Mouse (Mus musculus) stomach, embryonic 15.5 days (tissue): Measurements from ENCODE around the gene Isoc2a. TPM values are rescaled to one million over a fixed set of nuclear protein-coding genes. Genes with fewer than 3 reads are reported as not detected.

Experiments
- ATAC-seq: fragments of 200-750 bp; cut with Nextera tagmentation; 2 replicates; pipeline ENCODE4 v1.8.0; 2017; ENCODE audit warnings: low read depth, moderate number of reproducible peaks, moderate TSS enrichment; ENCODE audit not compliant: insufficient read depth, low FRiP score
- H3K27ac ChIP-seq: fragments of 300-500 bp; sonication (generic); 2 replicates; pipeline ENCODE4 v1.5.1; 2015; ENCODE audit warnings: mild to moderate bottlenecking, inconsistent platforms
- H3K27me3 ChIP-seq: fragments of 300-500 bp; sonication (generic); replicated peaks from 2 replicates; pipeline ENCODE4 v1.6.1; 2015; ENCODE audit warnings: inconsistent platforms
- H3K36me3 ChIP-seq: fragments of 300-500 bp; sonication (generic); 2 replicates; pipeline ENCODE4 v1.6.1; 2015; ENCODE audit warnings: inconsistent platforms
- H3K4me1 ChIP-seq: fragments of 300-500 bp; sonication (generic); 2 replicates; pipeline ENCODE4 v1.6.1; 2015; ENCODE audit warnings: inconsistent platforms
- H3K4me2 ChIP-seq: fragments of 300-500 bp; sonication (generic); 2 replicates; pipeline ENCODE4 v1.6.1; 2015; ENCODE audit warnings: mild to moderate bottlenecking, inconsistent platforms
- H3K4me3 ChIP-seq: fragments of 300-500 bp; sonication (generic); replicated peaks from 2 replicates; pipeline ENCODE4 v1.5.1; 2015; ENCODE audit warnings: inconsistent platforms
- H3K9ac ChIP-seq: fragments of 300-500 bp; sonication (generic); 2 replicates; pipeline ENCODE4 v1.6.1; 2015; ENCODE audit warnings: inconsistent platforms
- H3K9me3 ChIP-seq: fragments of 300-500 bp; sonication (generic); 2 replicates; pipeline ENCODE4 v1.6.1; 2016; ENCODE audit warnings: inconsistent platforms
- WGBS: fragments of 180-500 bp; shearing (Covaris S2); methylation state at CpG from one replicate; pipeline ENCODE4 v1.1.7; 2015; 5-methylcytosine and 5-hydroxymethylcytosine counted together
- polyA plus RNA-seq: library from polyadenylated mRNA; unstranded; fragments of >200 nt; fragmentation: Nextera tagmentation; extraction: Ambion mirVana; gene quantifications from 2 replicates; pipeline ENCODE4 v1.2.1, GENCODE M21; 2015

Isoc2a gene
- polyA plus RNA-seq, 1 experiment from 2014 or later, result 1.1 TPM

DNA sequence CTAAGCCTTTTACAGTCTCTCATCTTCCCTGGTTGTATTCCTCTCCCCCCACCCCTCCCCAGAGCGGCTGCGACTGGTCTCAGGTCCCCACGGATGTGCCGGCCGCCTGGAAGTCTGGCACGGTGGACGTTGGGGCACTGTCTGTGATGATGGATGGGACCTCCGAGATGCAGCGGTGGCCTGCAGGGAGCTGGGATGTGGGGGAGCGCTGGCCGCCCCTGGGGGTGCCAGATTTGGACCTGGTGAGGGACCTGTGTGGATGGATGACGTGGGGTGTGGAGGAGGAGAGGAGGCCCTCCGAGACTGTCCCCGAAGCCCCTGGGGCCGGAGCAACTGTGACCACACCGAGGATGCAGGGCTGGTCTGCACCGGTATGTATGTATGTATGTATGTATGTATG lies 51.4 kb downstream of the Isoc2a start:
- Histone ChIP-seq H3K4me3 (no peak overlapping the region), H3K4me2 (peak overlapping the region; percentile 28), H3K27ac (no peak overlapping the region), H3K9me3 (no peaks in the 10 kb centered on the region), H3K9ac (no peak overlapping the region), H3K27me3 (no peaks in the 10 kb centered on the region), H3K4me1 (peaks cover 35% of the 10 kb centered on the region), H3K36me3 (no peaks in the 10 kb centered on the region)
- 64% methylated on average over 17 of the region's 17 CpGs for WGBS
- no peak for ATAC-seq

GRCm38 (mm10) chr7:4933103-4933502 lies 56.1 kb downstream of the Isoc2a start:
- no peaks in the 10 kb centered on the region for H3K27me3 ChIP-seq
- no peak overlapping the region for H3K27ac ChIP-seq
- no peaks in the 10 kb centered on the region for H3K4me1 ChIP-seq
- no peaks in the 10 kb centered on the region for H3K9me3 ChIP-seq
- no peak overlapping the region for H3K9ac ChIP-seq
- H3K4me2 ChIP-seq, result no peak overlapping the region
- H3K4me3 ChIP-seq, result no peak overlapping the region
- 77% methylated on average over 12 of the region's 12 CpGs for WGBS
- no peaks in the 10 kb centered on the region for H3K36me3 ChIP-seq
- no peak for ATAC-seq

GRCm38 (mm10) chr7:4934160-4934914 lies 57.4 kb downstream of the Isoc2a start:
- H3K9me3 ChIP-seq, result no peaks in the 10 kb centered on the region
- ATAC-seq, result no peak
- WGBS, result 74% methylated on average over 4 of the region's 4 CpGs
- no peaks in the 10 kb centered on the region for H3K36me3 ChIP-seq
- H3K4me1 ChIP-seq, result no peaks in the 10 kb centered on the region
- no peak overlapping the region for H3K27ac ChIP-seq
- no peak overlapping the region for H3K4me2 ChIP-seq
- no peaks in the 10 kb centered on the region for H3K27me3 ChIP-seq
- H3K9ac ChIP-seq, result no peak overlapping the region
- no peak overlapping the region for H3K4me3 ChIP-seq

GRCm38 (mm10) chr7:4936832-4937231 lies 59.9 kb downstream of the Isoc2a start:
- Histone ChIP-seq H3K4me3 (no peak overlapping the region), H3K9me3 (no peaks in the 10 kb centered on the region), H3K9ac (no peak overlapping the region), H3K4me1 (no peaks in the 10 kb centered on the region), H3K36me3 (no peaks in the 10 kb centered on the region), H3K27me3 (no peaks in the 10 kb centered on the region), H3K27ac (no peak overlapping the region), H3K4me2 (no peak overlapping the region)
- WGBS, result 73% methylated on average over 10 of the region's 10 CpGs
- ATAC-seq, result no peak

GRCm38 (mm10) chr7:4937392-4937791 lies 60.4 kb downstream of the Isoc2a start:
- Histone ChIP-seq H3K9me3 (no peaks in the 10 kb centered on the region), H3K9ac (no peak overlapping the region), H3K4me3 (no peak overlapping the region), H3K27me3 (no peaks in the 10 kb centered on the region), H3K36me3 (no peaks in the 10 kb centered on the region), H3K4me2 (no peak overlapping the region), H3K27ac (no peak overlapping the region), H3K4me1 (no peaks in the 10 kb centered on the region)
- ATAC-seq, result no peak
- WGBS, result 76% methylated on average over 10 of the region's 11 CpGs

DNA sequence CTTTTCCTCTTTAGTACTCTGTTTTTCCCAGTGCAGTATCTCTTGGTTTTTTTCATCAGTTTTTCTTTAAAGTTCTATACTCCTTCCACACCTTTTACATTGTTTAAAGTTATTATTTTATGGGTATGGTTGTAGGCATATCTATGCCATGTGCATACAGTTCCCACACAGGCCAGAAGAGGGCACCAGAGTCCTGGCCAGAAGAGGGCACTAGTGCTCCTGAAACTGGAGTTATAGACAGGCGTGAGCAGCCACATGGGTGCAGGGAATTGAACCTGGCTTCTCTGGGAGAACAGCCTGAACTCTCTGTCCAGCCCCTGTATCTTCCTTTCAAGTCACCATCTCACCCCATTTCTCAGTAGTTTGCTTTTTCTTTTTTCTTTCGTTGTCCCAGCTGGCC lies 61.5 kb downstream of the Isoc2a start:
- WGBS, result 20% methylated on average over 2 of the region's 2 CpGs
- Histone ChIP-seq H3K4me2 (no peak overlapping the region), H3K4me1 (0 out of 2 replicates have a peak, but pooled peaks cover 2% of the 10 kb centered on the region), H3K27me3 (no peaks in the 10 kb centered on the region), H3K9me3 (no peaks in the 10 kb centered on the region), H3K27ac (no peak overlapping the region), H3K4me3 (no peak overlapping the region), H3K9ac (no peak overlapping the region), H3K36me3 (no peaks in the 10 kb centered on the region)
- ATAC-seq, result no peak

GRCm38 (mm10) chr7:4940068-4940479 lies 63.1 kb downstream of the Isoc2a start:
- Histone ChIP-seq H3K27ac (no peak overlapping the region), H3K4me3 (no peak overlapping the region), H3K4me1 (0 out of 2 replicates have a peak, but pooled peaks cover 2% of the 10 kb centered on the region), H3K4me2 (no peak overlapping the region), H3K27me3 (no peaks in the 10 kb centered on the region), H3K36me3 (no peaks in the 10 kb centered on the region), H3K9ac (no peak overlapping the region), H3K9me3 (no peaks in the 10 kb centered on the region)
- ATAC-seq, result peak; percentile 51
- 20% methylated on average over 9 of the region's 9 CpGs for WGBS

DNA sequence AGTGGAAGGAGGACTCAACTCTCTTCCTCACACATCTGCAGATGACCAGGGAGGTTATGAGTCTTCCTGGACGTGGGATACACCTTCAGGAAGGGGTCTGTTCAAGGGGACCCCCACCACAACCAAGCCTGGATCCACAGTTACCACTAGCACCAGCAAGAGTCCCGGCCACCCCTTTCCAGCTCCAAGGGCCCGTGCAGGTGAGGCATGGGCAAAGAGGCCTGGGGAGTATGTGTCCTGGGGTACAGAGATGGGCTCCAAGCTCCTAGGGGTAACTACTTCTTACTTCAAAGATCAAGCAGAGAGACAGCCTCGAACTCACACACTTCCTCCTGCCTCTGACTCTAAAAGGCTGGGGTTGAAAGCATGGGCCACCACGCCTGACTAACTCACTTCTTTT lies 65.7 kb downstream of the Isoc2a start:
- 0 out of 2 replicates have a peak, but pooled peaks cover 3% of the 10 kb centered on the region for H3K4me1 ChIP-seq
- 47% methylated on average over 5 of the region's 5 CpGs for WGBS

GRCm38 (mm10) chr7:4943223-4943815 lies 66.4 kb downstream of the Isoc2a start:
- no peaks in the 10 kb centered on the region for H3K36me3 ChIP-seq
- H3K4me2 ChIP-seq, result peak overlapping the region; percentile 62
- WGBS, result 16% methylated on average over 15 of the region's 15 CpGs
- 0 out of 2 replicates have a peak, but pooled peaks cover 5% of the 10 kb centered on the region for H3K4me1 ChIP-seq
- no peaks in the 10 kb centered on the region for H3K27me3 ChIP-seq
- H3K9me3 ChIP-seq, result no peaks in the 10 kb centered on the region
- no peak overlapping the region for H3K27ac ChIP-seq
- ATAC-seq, result peak; percentile 82
- peak overlapping the region; percentile 33 for H3K4me3 ChIP-seq
- no peak overlapping the region for H3K9ac ChIP-seq

More for the DNA sequence above, 65.7 kb downstream of the Isoc2a start:
- ATAC-seq, result no peak
- Histone ChIP-seq H3K27ac (no peak overlapping the region), H3K4me2 (no peak overlapping the region), H3K4me3 (no peak overlapping the region), H3K36me3 (no peaks in the 10 kb centered on the region), H3K27me3 (no peaks in the 10 kb centered on the region), H3K9ac (no peak overlapping the region), H3K9me3 (no peaks in the 10 kb centered on the region)

Other genes with a start within 250 kb of the Isoc2a start
- 2.4 and 4.8 TPM in 2 replicates for gene Tmem86b, start 245.7 kb upstream of the Isoc2a start, polyA plus RNA-seq
- 8.5 and 9.0 TPM in 2 replicates for gene Ppp6r1, start 218.1 kb upstream of the Isoc2a start, polyA plus RNA-seq
- gene Hspbp1, start 192.1 kb upstream of the Isoc2a start, polyA plus RNA-seq, result 83.5 and 94.5 TPM in 2 replicates
- gene Brsk1, start 186.5 kb upstream of the Isoc2a start, polyA plus RNA-seq, result 0.94 and 1.3 TPM in 2 replicates
- gene Tmem150b, start 151.9 kb upstream of the Isoc2a start, polyA plus RNA-seq, result 0.85 and 0.88 TPM in 2 replicates
- 57.2 and 61.4 TPM in 2 replicates for gene Kmt5c, start 137.0 kb upstream of the Isoc2a start, polyA plus RNA-seq
- gene Cox6b2, start 124.1 kb upstream of the Isoc2a start, polyA plus RNA-seq, result 66.3 and 70.7 TPM in 2 replicates
- gene Fam71e2, start 105.9 kb upstream of the Isoc2a start, polyA plus RNA-seq, result not detected in 2 replicates
- gene Il11, start 94.3 kb upstream of the Isoc2a start, polyA plus RNA-seq, result 0.13 and 0.22 TPM in 2 replicates
- gene Tmem190, start 94.2 kb upstream of the Isoc2a start, polyA plus RNA-seq, result 1.2 and 1.4 TPM in 2 replicates
- gene Tmem238, start 87.5 kb upstream of the Isoc2a start, polyA plus RNA-seq, result 35.4 and 36.4 TPM in 2 replicates
- 309 and 356 TPM in 2 replicates for gene Rpl28, start 84.3 kb upstream of the Isoc2a start, polyA plus RNA-seq
- 306 and 315 TPM in 2 replicates for gene Ube2s, start 64.6 kb upstream of the Isoc2a start, polyA plus RNA-seq
- 0.36 and 0.44 TPM in 2 replicates for gene Shisa7, start 32.5 kb upstream of the Isoc2a start, polyA plus RNA-seq
- gene Isoc2b, start 6.9 kb upstream of the Isoc2a start, polyA plus RNA-seq, result 12.9 and 14.4 TPM in 2 replicates
- not detected in 2 replicates for gene Gm36210, start 29.4 kb downstream of the Isoc2a start, polyA plus RNA-seq
- 3.3 TPM in 2 replicates for gene Zfp628, start 38.1 kb downstream of the Isoc2a start, polyA plus RNA-seq
- gene Nat14, start 44.9 kb downstream of the Isoc2a start, polyA plus RNA-seq, result 4.3 and 4.5 TPM in 2 replicates
- 2.1 and 3.5 TPM in 2 replicates for gene Ssc5d, start 48.6 kb downstream of the Isoc2a start, polyA plus RNA-seq
- 0.22 and 0.30 TPM in 2 replicates for gene Sbk2, start 87.3 kb downstream of the Isoc2a start, polyA plus RNA-seq
- gene Sbk3, start 94.0 kb downstream of the Isoc2a start, polyA plus RNA-seq, result not detected in 2 replicates
- gene Zfp579, start 119.0 kb downstream of the Isoc2a start, polyA plus RNA-seq, result 32.2 and 34.1 TPM in 2 replicates
- 16.0 and 16.4 TPM in 2 replicates for gene Zfp524, start 137.3 kb downstream of the Isoc2a start, polyA plus RNA-seq
- 40.6 and 43.0 TPM in 2 replicates for gene Fiz1, start 137.5 kb downstream of the Isoc2a start, polyA plus RNA-seq
- 1.5 and 2.0 TPM in 2 replicates for gene Gm44973, start 138.3 kb downstream of the Isoc2a start, polyA plus RNA-seq
- gene Zfp865, start 143.2 kb downstream of the Isoc2a start, polyA plus RNA-seq, result 5.5 and 7.7 TPM in 2 replicates
- gene Ccdc106, start 143.4 kb downstream of the Isoc2a start, polyA plus RNA-seq, result 19.2 and 20.8 TPM in 2 replicates
- gene 4632433K11Rik, start 157.0 kb downstream of the Isoc2a start, polyA plus RNA-seq, result not detected in 2 replicates
- 5.4 and 6.0 TPM in 2 replicates for gene Zfp784, start 161.3 kb downstream of the Isoc2a start, polyA plus RNA-seq
- 27.7 and 28.6 TPM in 2 replicates for gene Zfp580, start 174.4 kb downstream of the Isoc2a start, polyA plus RNA-seq
- gene U2af2, start 185.0 kb downstream of the Isoc2a start, polyA plus RNA-seq, result 118 and 124 TPM in 2 replicates
- gene Epn1, start 203.1 kb downstream of the Isoc2a start, polyA plus RNA-seq, result 54.5 and 59.6 TPM in 2 replicates
- not detected in 2 replicates for gene Rfpl4, start 239.8 kb downstream of the Isoc2a start, polyA plus RNA-seq
- 0.30 and 0.55 TPM in 2 replicates for gene Rasl2-9, start 248.8 kb downstream of the Isoc2a start, polyA plus RNA-seq